8 mouse cellular contexts compared by ENCODE assay signal in the genomic region with DNA sequence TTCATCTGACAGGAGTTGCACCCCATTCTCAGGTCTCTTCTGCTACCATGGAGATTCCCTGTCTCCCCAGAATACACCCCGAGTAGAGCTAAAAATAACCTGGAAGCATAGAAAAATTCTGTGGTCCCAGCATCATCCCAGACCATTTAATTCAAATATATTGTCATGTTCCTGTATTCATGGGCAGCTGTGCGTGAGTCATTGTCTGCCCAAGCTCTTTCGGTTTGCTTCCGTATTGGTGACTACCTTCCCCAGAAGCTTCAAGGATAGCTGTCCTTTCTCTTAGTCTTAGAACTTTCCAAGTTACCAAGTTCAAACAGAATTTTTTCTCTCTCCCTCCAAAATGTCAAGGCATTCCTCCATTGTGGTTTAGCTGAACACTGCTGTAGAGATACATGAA.
"Had no signal": no experiment of that assay in that cellular context is flagged by ENCODE, and none has a peak within 500 bp of the region (broad histone marks: within the 10 kb centered on the region; RNA-seq: fewer than 3 reads in every experiment).

No protein-coding gene starts in this region.

- DNase-seq: kidney, adult 18-20 months; kidney, postnatal 10 days; kidney, postnatal 4 days; lung, embryonic 14.5 days; lung, postnatal 10 days; lung, postnatal 4 days; retina, postnatal 1 day; thymus, postnatal 36 days had no signal
